Mouse (Mus musculus): ENCODE results near the gene Ranbp1. TPM values are rescaled to one million over a fixed set of nuclear protein-coding genes. Genes with fewer than 3 reads are reported as not detected.

Gene Ranbp1
- polyA plus RNA-seq, 1 experiment from 2014 or later = 1,302 TPM

- Histone ChIP-seq H3K27me3 (ENCODE audit: control insufficient read depth, insufficient read depth, low read length) (no peaks in the 10 kb centered on the region), H3K9me3 (ENCODE audit: control insufficient read depth, low read length) (no peaks in the 10 kb centered on the region), H3K9ac (ENCODE audit: low read length) (no peak overlapping the region), H3K36me3 (ENCODE audit: control insufficient read depth, insufficient read depth, low read length) (no peaks in the 10 kb centered on the region), H3K4me2 (ENCODE audit: low read depth, severe bottlenecking) (no peak overlapping the region), H3K4me3 (ENCODE audit: low read depth, low read length) (no peak overlapping the region), H3K4me1 (ENCODE audit: control insufficient read depth, insufficient read depth, low read length) (peaks cover 23% of the 10 kb centered on the region), H3K27ac (replicated peaks; ENCODE audit: low read depth, low read length) (no peak overlapping the region)
- WGBS = 91% methylated on average over 2 of the region's 2 CpGs
- DNase-seq (ENCODE audit: low spot score) (no peak), ATAC-seq (ENCODE audit: insufficient number of reproducible peaks, low FRiP score, low TSS enrichment, low read depth) (no peak)
These were observed 57.5 kb downstream of the Ranbp1 start for GRCm38 (mm10) chr16:18191006-18191405.

MicroRNAs encoded within 50 kb of the gene (microRNA counts, 519-probe panel; counts per million panel counts)
- microRNA mmu-miR-1306 = not detected

Small RNA genes within 50 kb of the gene (microRNA-seq; reads per million reads assigned to microRNA genes)
- gene Gm24572 (4.0 reads per million, percentile 6 among the genes with 10 or more reads in this experiment), gene Mir1306 (430 reads per million, percentile 66 among the genes with 10 or more reads in this experiment)

Other genes starting within 250 kb of the Ranbp1 start
- gene Dgcr6, start 195.9 kb downstream of the Ranbp1 start, polyA plus RNA-seq (2014; fragmentation: Nextera tagmentation; extraction: Ambion mirVana) = 130 and 135 TPM in 2 replicates
- gene Prodh, start 158.5 kb downstream of the Ranbp1 start, polyA plus RNA-seq (2014; fragmentation: Nextera tagmentation; extraction: Ambion mirVana) = 15.0 and 15.9 TPM in 2 replicates
- 4.5 and 7.4 TPM in 2 replicates for gene Rtn4r, start 121.1 kb downstream of the Ranbp1 start, polyA plus RNA-seq (2014; fragmentation: Nextera tagmentation; extraction: Ambion mirVana)
- not detected in 2 replicates for gene Ccdc188, start 30.9 kb downstream of the Ranbp1 start, polyA plus RNA-seq (2014; fragmentation: Nextera tagmentation; extraction: Ambion mirVana)
- 14.5 and 14.6 TPM in 2 replicates for gene Zdhhc8, start 13.6 kb downstream of the Ranbp1 start, polyA plus RNA-seq (2014; fragmentation: Nextera tagmentation; extraction: Ambion mirVana)
- gene Trmt2a, start 53 bp downstream of the Ranbp1 start, polyA plus RNA-seq (2014; fragmentation: Nextera tagmentation; extraction: Ambion mirVana) = 95.8 and 96.0 TPM in 2 replicates
- 1.3 and 1.7 TPM in 2 replicates for gene Gm49776, start 9.6 kb upstream of the Ranbp1 start, polyA plus RNA-seq (2014; fragmentation: Nextera tagmentation; extraction: Ambion mirVana)
- gene Dgcr8, start 40.5 kb upstream of the Ranbp1 start, polyA plus RNA-seq (2014; fragmentation: Nextera tagmentation; extraction: Ambion mirVana) = 42.7 and 48.2 TPM in 2 replicates
- 20.1 and 21.2 TPM in 2 replicates for gene Tango2, start 99.4 kb upstream of the Ranbp1 start, polyA plus RNA-seq (2014; fragmentation: Nextera tagmentation; extraction: Ambion mirVana)
- gene Arvcf, start 99.5 kb upstream of the Ranbp1 start, polyA plus RNA-seq (2014; fragmentation: Nextera tagmentation; extraction: Ambion mirVana) = 32.9 and 33.2 TPM in 2 replicates
- 21.0 and 21.9 TPM in 2 replicates for gene Txnrd2, start 177.7 kb upstream of the Ranbp1 start, polyA plus RNA-seq (2014; fragmentation: Nextera tagmentation; extraction: Ambion mirVana)
- gene Comt, start 178.1 kb upstream of the Ranbp1 start, polyA plus RNA-seq (2014; fragmentation: Nextera tagmentation; extraction: Ambion mirVana) = 55.4 and 64.2 TPM in 2 replicates
- 17.9 and 18.6 TPM in 2 replicates for gene Gnb1l, start 250.0 kb upstream of the Ranbp1 start, polyA plus RNA-seq (2014; fragmentation: Nextera tagmentation; extraction: Ambion mirVana)